Mouse (Mus musculus): ENCODE measurements around the gene Nat8f6. TPM values are rescaled to one million over a fixed set of nuclear protein-coding genes. Genes with fewer than 3 reads are reported as not detected.
"Not testable (repeated sequence)": the region's sequence is repeated elsewhere in the genome, so short reads cannot be mapped to it uniquely, and the experiment has no call there.

Gene Nat8f6
- polyA plus RNA-seq, 1 experiment from 2014 or later: not detected

DNA sequence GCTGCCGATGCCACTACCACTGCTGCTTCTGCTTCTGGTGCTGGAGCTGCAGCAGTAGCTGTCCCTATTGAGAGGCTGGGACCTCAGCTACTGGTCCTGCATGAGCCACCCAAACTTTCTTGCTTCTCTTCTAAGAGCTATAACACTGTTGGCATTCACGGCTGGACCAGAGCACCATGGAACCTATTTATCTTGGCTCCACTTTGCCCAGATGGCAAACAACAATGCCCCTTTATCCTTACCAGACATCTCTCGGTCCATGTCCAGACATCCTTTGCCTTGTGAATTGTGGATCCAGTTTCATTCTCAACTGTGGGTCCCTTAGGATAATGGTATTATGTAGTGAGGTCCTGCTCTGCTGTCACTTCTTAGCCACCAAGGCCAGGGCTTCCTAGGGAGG lies 40.5 kb upstream of the Nat8f6 start:
- ATAC-seq: no peak
- Histone ChIP-seq H3K4me1 (ENCODE audit: control insufficient read depth, insufficient read depth, low read length) (no peaks in the 10 kb centered on the region), H3K36me3 (ENCODE audit: control insufficient read depth, insufficient read depth, low read length) (no peaks in the 10 kb centered on the region), H3K9me3 (ENCODE audit: control insufficient read depth, low read length) (no peaks in the 10 kb centered on the region), H3K27ac (ENCODE audit: low read length) (no peak overlapping the region), H3K4me3 (ENCODE audit: low read length) (no peak overlapping the region), H3K9ac (ENCODE audit: low read depth, low read length) (no peak overlapping the region), H3K4me2 (ENCODE audit: low read depth, low read length) (no peak overlapping the region), H3K27me3 (replicated peaks; ENCODE audit: control insufficient read depth, insufficient read depth, low read length) (no peaks in the 10 kb centered on the region)
- WGBS: 83% methylated on average over 3 of the region's 3 CpGs

DNA sequence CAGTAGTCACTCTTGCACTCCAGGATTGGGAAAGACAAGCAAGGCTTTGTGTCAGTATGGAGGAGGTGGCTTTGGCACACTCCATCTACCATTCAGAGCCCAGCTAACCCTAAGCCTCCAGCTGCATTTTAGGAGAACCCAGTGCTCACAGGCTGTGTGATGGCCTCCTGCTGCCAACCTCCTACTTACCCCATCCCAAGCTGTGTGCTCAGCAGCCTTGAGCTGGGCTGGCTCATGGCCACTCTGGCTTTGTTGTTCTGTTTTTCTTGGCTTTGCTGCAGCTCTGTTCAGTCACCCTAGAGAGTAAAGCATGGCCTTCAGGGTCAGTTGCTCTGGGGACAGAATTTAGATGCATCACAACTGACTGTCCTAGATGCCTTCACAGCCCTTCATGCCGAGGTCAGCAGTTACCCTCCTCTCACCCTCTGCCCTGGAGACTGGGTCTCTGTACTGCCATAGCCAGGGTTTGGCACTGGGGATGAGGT lies 35.5 kb upstream of the Nat8f6 start:
- no peak for ATAC-seq
- 69% methylated on average over 1 of the region's 1 CpGs for WGBS

DNA sequence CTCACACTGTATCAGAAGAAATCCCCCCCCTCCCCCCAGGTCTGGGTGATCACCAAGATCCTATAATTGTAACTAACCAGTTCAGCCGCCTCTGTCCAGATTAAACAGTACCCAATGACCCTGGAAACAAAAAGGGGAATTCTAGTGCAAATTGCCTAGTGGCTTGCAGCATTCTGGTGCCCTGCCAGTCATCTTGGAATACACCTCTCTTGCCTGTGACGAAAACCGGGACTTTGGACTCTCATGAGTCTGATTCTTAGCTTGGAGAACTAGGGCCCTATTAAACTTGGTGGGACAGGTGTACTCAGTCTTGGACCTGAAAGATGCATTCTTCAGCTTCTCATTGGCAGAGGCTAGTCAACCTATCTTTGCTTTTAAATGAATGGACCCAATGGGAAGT lies 32.7 kb upstream of the Nat8f6 start:
- Histone ChIP-seq H3K4me1 (ENCODE audit: control insufficient read depth, insufficient read depth, low read length) (no peaks in the 10 kb centered on the region), H3K4me2 (ENCODE audit: low read depth, low read length) (no peak overlapping the region), H3K9me3 (ENCODE audit: control insufficient read depth, low read length) (no peaks in the 10 kb centered on the region), H3K27ac (ENCODE audit: low read length) (no peak overlapping the region), H3K36me3 (ENCODE audit: control insufficient read depth, insufficient read depth, low read length) (no peaks in the 10 kb centered on the region), H3K27me3 (replicated peaks; ENCODE audit: control insufficient read depth, insufficient read depth, low read length) (no peaks in the 10 kb centered on the region), H3K9ac (ENCODE audit: low read depth, low read length) (no peak overlapping the region), H3K4me3 (ENCODE audit: low read length) (no peak overlapping the region)
- WGBS: 72% methylated on average over 3 of the region's 3 CpGs
- no peak for ATAC-seq

More for the DNA sequence above, 35.5 kb upstream of the Nat8f6 start:
- no peak overlapping the region for H3K9ac ChIP-seq (ENCODE audit: low read depth, low read length)
- no peaks in the 10 kb centered on the region for H3K4me1 ChIP-seq (ENCODE audit: control insufficient read depth, insufficient read depth, low read length)
- H3K9me3 ChIP-seq (ENCODE audit: control insufficient read depth, low read length): no peaks in the 10 kb centered on the region
- no peak overlapping the region for H3K4me3 ChIP-seq (ENCODE audit: low read length)
- no peak overlapping the region for H3K4me2 ChIP-seq (ENCODE audit: low read depth, low read length)
- H3K27ac ChIP-seq (ENCODE audit: low read length): no peak overlapping the region
- no peaks in the 10 kb centered on the region for H3K36me3 ChIP-seq (ENCODE audit: control insufficient read depth, insufficient read depth, low read length)
- no peaks in the 10 kb centered on the region for H3K27me3 ChIP-seq (replicated peaks; ENCODE audit: control insufficient read depth, insufficient read depth, low read length)

DNA sequence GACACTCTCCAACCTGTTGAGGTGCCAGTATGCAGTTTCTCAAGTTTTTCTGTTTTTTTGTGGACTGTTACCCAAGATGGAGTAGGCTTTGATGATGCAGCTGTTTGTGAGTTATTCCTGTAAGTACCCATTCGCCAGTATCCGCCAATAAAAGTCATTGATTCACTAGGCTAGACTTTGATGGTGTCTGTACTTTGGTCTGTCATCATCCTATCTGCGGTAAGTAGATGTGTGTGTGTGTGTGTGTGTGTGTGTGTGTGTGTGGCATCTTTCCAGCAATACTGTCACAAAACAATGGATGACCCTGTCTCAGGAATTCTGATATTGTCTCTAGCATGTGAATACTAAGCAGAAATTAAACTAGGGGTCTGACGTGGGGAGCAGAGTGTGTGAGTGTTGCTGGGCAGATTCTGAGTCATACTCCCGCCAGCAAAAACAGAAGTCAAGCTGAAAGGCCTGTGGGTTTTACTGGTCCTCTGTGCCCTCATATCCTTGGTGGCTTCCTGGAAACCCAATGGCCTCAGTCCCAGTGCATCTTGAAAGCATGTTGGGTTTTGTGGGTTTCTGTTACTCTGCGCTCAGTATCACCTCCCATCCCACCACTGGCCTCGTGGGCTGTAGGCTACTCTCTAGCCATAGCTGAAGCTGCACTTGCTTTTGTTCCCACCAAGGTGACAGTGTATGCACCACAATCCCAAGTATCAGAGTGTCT lies 30.5 kb upstream of the Nat8f6 start:
- Histone ChIP-seq H3K9ac (ENCODE audit: low read depth, low read length) (no peak overlapping the region), H3K36me3 (ENCODE audit: control insufficient read depth, insufficient read depth, low read length) (no peaks in the 10 kb centered on the region), H3K9me3 (ENCODE audit: control insufficient read depth, low read length) (no peaks in the 10 kb centered on the region), H3K27me3 (replicated peaks; ENCODE audit: control insufficient read depth, insufficient read depth, low read length) (no peaks in the 10 kb centered on the region), H3K27ac (ENCODE audit: low read length) (no peak overlapping the region), H3K4me3 (ENCODE audit: low read length) (no peak overlapping the region), H3K4me2 (ENCODE audit: low read depth, low read length) (no peak overlapping the region), H3K4me1 (ENCODE audit: control insufficient read depth, insufficient read depth, low read length) (no peaks in the 10 kb centered on the region)
- no peak for ATAC-seq
- 73% methylated on average over 7 of the region's 7 CpGs for WGBS

DNA sequence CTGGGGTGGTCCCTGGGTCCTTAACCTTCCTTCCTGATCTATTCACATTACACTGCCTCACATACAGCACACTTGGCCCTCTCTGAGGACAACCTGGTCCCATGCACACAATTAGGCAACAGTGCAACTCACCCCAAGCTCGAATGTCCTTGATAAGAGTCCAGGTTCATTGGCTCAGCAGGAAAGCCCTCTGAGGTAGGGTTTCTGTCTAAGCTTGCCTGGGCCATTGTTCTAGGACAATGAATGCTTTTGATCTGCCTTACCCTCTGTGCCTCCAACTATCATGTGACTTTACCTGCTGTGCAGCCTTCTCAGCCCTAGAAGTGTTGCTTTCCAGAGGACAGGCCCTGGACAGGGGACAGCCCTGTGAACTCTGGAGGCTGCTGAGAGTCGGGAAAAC lies 28.5 kb upstream of the Nat8f6 start:
- no peak for ATAC-seq
- Histone ChIP-seq H3K4me2 (ENCODE audit: low read depth, low read length) (no peak overlapping the region), H3K9ac (ENCODE audit: low read depth, low read length) (no peak overlapping the region), H3K4me3 (ENCODE audit: low read length) (no peak overlapping the region), H3K27me3 (replicated peaks; ENCODE audit: control insufficient read depth, insufficient read depth, low read length) (no peaks in the 10 kb centered on the region), H3K27ac (ENCODE audit: low read length) (no peak overlapping the region), H3K36me3 (ENCODE audit: control insufficient read depth, insufficient read depth, low read length) (no peaks in the 10 kb centered on the region), H3K9me3 (ENCODE audit: control insufficient read depth, low read length) (no peaks in the 10 kb centered on the region), H3K4me1 (ENCODE audit: control insufficient read depth, insufficient read depth, low read length) (no peaks in the 10 kb centered on the region)
- WGBS: 37% methylated on average over 2 of the region's 2 CpGs

DNA sequence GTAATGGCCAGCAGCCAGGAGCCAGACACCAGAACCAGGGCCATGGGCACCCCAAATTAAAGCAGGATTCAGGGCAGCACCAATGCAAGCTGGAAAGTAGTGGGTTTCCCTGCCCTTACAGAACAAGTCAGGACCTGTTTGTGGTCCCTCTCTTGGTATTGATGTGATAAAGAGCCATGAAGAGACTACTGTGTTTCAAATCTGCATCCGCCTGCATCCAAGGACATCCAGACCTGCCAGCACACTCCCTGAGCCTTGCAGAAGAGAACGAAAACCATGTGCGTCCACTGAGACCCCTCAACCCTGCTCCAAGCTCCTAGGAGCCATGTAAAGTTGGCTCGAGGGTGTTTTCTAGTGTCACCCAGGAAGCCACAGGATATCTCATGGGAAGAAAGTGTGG lies 27.4 kb upstream of the Nat8f6 start:
- H3K9me3 ChIP-seq (ENCODE audit: control insufficient read depth, low read length): no peaks in the 10 kb centered on the region
- H3K4me3 ChIP-seq (ENCODE audit: low read length): no peak overlapping the region
- 90% methylated on average over 4 of the region's 4 CpGs for WGBS
- no peaks in the 10 kb centered on the region for H3K27me3 ChIP-seq (replicated peaks; ENCODE audit: control insufficient read depth, insufficient read depth, low read length)
- H3K27ac ChIP-seq (ENCODE audit: low read length): no peak overlapping the region
- no peak for ATAC-seq
- H3K9ac ChIP-seq (ENCODE audit: low read depth, low read length): no peak overlapping the region
- H3K36me3 ChIP-seq (ENCODE audit: control insufficient read depth, insufficient read depth, low read length): no peaks in the 10 kb centered on the region
- no peaks in the 10 kb centered on the region for H3K4me1 ChIP-seq (ENCODE audit: control insufficient read depth, insufficient read depth, low read length)
- H3K4me2 ChIP-seq (ENCODE audit: low read depth, low read length): no peak overlapping the region

DNA sequence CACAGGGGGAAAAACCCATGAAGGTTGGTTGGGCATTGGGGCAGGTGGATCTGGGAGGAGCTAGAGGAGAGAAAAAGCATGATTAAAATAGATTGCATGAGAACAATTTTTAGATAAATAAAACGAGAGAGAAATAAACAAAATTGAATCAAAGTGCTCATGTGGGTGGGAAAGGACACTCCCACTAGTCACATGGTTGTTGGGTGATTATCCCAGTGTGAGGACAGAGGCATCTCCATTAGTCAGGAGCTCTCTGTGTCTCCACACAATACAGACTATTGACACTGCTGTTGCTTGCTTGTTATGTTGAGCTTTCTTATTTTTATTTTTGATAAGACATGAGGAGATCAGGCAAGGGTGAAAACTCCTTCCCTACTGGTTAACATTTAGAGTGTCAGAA lies 26.2 kb upstream of the Nat8f6 start:
- no peak overlapping the region for H3K4me2 ChIP-seq (ENCODE audit: low read depth, low read length)
- no peak for ATAC-seq
- H3K4me1 ChIP-seq (ENCODE audit: control insufficient read depth, insufficient read depth, low read length): no peaks in the 10 kb centered on the region
- no peak overlapping the region for H3K27ac ChIP-seq (ENCODE audit: low read length)
- 24% methylated on average over 1 of the region's 1 CpGs for WGBS
- H3K36me3 ChIP-seq (ENCODE audit: control insufficient read depth, insufficient read depth, low read length): no peaks in the 10 kb centered on the region
- H3K9ac ChIP-seq (ENCODE audit: low read depth, low read length): no peak overlapping the region
- H3K27me3 ChIP-seq (replicated peaks; ENCODE audit: control insufficient read depth, insufficient read depth, low read length): no peaks in the 10 kb centered on the region
- H3K4me3 ChIP-seq (ENCODE audit: low read length): no peak overlapping the region
- no peaks in the 10 kb centered on the region for H3K9me3 ChIP-seq (ENCODE audit: control insufficient read depth, low read length)

DNA sequence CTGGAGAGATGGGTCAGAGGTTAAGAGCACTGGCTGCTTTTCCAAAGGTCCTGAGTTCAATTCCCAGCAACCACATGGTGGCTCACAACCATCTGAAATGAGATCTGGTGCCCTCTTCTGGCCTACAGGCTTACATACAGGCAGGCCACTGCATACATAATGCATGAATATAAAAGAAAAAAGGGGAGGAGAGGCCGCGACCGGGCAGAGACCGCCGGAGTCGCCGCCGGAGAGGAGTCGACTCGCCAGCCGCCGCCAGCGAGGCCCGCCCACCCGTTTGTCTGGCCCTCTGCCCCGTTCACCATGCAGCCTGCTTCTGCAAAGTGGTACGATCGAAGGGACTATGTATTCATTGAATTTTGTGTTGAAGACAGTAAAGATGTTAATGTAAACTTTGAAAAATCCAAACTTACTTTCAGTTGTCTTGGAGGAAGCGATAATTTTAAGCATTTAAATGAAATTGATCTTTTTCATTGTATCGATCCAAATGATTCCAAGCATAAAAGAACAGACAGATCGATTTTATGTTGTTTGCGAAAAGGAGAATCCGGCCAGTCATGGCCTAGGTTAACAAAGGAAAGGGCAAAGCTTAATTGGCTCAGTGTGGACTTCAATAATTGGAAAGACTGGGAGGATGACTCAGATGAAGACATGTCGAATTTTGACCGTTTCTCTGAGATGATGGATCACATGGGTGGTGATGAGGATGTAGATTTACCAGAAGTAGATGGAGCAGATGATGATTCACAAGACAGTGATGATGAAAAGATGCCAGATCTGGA lies 23.1 kb upstream of the Nat8f6 start:
- H3K36me3 ChIP-seq (ENCODE audit: control insufficient read depth, insufficient read depth, low read length); H3K4me2 ChIP-seq (ENCODE audit: low read depth, low read length); H3K27ac ChIP-seq (ENCODE audit: low read length); H3K27me3 ChIP-seq (replicated peaks; ENCODE audit: control insufficient read depth, insufficient read depth, low read length); H3K4me1 ChIP-seq (ENCODE audit: control insufficient read depth, insufficient read depth, low read length); H3K9ac ChIP-seq (ENCODE audit: low read depth, low read length); H3K4me3 ChIP-seq (ENCODE audit: low read length); H3K9me3 ChIP-seq (ENCODE audit: control insufficient read depth, low read length); ATAC-seq: not testable (repeated sequence)
- 73% methylated on average over 25 of the region's 25 CpGs for WGBS

DNA sequence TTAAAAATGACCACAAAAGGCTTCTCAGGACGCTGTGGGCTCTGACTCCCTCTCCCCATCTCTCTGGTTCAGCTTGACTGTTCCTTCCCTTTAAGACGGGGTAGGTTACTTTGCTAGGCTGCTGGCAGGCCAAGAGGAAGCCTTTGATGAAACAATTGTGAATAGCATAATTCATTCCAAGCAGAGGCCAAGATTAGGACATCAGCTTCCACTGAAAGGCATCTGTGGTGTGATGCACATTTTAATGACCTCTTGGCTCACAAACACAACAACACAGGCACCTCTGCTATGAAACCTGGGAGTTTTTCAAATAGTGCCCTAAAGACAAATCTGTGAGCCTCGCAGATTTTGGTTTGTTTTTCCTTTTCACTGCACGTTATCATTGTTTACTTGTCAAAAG lies 19.2 kb upstream of the Nat8f6 start:
- no peaks in the 10 kb centered on the region for H3K27me3 ChIP-seq (replicated peaks; ENCODE audit: control insufficient read depth, insufficient read depth, low read length)
- no peak overlapping the region for H3K27ac ChIP-seq (ENCODE audit: low read length)
- ATAC-seq: no peak
- H3K9ac ChIP-seq (ENCODE audit: low read depth, low read length): no peak overlapping the region
- no peaks in the 10 kb centered on the region for H3K9me3 ChIP-seq (ENCODE audit: control insufficient read depth, low read length)
- H3K4me2 ChIP-seq (ENCODE audit: low read depth, low read length): no peak overlapping the region
- H3K4me1 ChIP-seq (ENCODE audit: control insufficient read depth, insufficient read depth, low read length): no peaks in the 10 kb centered on the region
- H3K4me3 ChIP-seq (ENCODE audit: low read length): no peak overlapping the region
- 56% methylated on average over 4 of the region's 4 CpGs for WGBS
- H3K36me3 ChIP-seq (ENCODE audit: control insufficient read depth, insufficient read depth, low read length): no peaks in the 10 kb centered on the region

Measured in intestine, embryonic 16.5 days (tissue).